Mouse (Mus musculus) thymus, postnatal 25 days (tissue): ENCODE measurements around the gene Slc27a1.
A peak's percentile ranks its signal among the peaks of the same experiment; 100 is the strongest.
"Not testable (repeated sequence)": the region's sequence is repeated elsewhere in the genome, so short reads cannot be mapped to it uniquely, and the experiment has no call there.

Experiments used
- DNase-seq: peaks from one replicate; pipeline ENCODE4 v3.0.0; 2022

The Slc27a1 gene

DNA sequence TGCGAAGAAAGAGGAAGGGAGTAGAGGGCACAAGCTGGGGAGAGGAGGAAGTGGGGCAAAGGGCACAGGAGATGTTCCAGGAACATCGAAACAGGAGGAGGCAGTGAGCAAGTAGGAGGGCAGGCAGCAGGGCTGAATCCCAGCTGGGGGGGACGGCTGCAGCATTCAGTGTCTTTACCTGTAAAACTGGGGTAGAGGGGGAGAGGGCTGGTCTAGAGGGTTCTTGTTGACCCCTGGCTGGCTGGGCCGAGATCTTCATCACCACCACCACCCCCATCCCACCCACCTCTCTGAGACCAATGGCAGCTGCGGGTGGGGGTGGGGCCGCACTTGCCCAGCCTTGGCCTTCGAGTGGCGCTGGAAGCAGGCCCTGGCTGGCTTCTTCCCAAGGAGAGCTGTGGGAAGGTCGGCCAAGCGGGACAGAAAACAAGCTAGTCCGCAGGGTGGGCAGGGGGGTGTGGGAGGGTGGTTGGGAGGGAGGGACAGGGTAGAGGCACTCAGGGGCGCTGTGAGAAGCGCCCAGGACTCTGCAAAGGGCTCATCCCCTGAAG, at the start of gene Slc27a1:
Slc27a1 (plus strand) TSS at position 496 of the 551 bp plus-strand sequence.
- DNase-seq, result no peak

GRCm38 (mm10) chr8:71519037-71519825, 49.5 kb upstream of the Slc27a1 start:
- DNase-seq, result peak; percentile 54

DNA sequence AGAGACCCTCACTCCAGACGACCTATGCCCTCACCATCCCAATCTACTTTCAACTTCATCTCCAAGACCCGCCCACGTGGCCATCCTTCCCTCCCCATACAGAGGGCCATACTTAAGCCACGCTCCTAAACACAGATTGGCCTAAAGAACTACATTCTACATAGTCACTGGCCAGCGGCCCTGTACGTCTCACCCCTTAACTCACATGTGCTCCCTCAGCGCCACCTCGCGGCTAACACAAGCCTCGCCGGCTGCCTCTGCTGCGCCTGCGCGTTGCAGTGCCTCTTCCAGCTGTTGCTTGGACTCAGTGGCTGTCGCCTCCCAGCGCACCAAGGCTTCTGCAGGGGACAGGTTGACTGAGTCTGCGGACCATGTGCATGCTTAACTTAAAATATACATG, 47.0 kb upstream of the Slc27a1 start:
- DNase-seq, result peak; percentile 97

- no peak for DNase-seq
Measured at GRCm38 (mm10) chr8:71525226-71526050, 43.2 kb upstream of the Slc27a1 start, which contains the start of gene Ccdc194. Ccdc194 (minus strand) TSS chr8:71525711.

GRCm38 (mm10) chr8:71526272-71526671, 42.4 kb upstream of the Slc27a1 start:
- DNase-seq, result no peak

DNA sequence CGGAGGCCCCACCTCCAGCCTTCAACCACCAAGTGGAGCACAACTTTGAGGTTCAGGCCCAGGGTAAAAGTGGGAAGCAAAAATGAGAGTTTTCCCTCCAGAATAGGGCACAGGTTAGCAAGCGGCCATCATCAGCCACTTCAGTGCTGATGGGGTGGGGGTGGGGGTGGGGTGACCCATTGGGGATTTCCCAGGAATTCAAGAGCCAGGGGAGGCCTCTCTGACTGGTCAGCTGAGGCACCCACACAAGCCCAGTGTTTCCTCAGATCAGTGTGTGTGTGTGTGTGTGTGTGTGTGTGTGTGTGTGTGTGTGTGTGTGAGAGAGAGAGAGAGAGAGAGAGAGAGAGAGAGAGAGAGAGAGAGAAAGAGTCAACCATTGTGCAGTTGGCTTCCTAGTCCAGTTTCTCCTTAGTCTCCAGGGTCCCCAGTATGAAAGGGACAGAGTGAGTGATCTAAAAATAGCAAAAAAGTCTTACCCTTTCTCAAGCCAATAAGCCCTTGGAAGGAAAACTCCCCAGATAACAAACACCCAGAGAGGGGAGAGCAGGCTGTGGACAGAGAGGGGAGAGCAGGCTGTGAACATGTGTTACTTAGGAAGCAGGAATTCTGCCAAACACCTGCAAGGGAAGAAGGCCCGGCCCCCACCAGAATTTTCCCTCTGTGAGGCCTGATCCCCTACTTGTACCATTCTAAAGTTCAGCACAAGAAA, 41.4 kb upstream of the Slc27a1 start:
- DNase-seq, result no peak

GRCm38 (mm10) chr8:71528362-71529073, 40.2 kb upstream of the Slc27a1 start:
- DNase-seq, result peak; percentile 64

DNA sequence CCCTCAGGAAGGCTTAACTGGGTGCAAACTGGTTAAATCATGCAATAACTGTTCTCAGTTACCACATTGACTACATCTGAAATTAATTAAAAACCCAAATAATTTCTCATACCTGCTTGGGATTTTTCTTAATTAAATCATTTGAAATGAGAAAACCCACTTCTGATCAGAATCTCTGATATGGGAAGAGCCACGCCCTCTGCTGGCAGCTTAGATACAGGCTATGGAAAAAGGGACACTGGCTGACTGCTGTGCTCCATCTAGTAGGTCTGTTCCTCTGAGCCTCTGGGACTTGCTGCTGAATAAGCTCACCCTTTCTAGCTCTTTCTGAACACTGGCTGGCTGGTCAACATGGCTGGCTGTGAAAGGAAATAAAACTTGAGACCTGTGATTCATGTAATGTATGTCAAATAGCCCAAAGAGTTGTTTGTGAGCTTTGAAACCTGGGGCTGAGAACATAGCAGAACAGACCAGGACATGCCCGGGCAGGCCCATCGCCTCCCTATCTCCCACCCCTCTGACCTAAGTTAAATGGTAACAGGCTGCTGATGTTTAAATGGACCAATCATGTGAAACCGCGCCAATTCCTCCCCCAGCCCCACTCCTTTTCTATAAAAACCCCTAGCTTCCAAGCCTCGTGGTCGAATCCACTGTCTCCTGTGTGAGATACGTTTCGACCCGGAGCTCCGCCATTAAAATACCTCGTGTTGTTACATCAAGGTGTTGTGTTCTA, 37.8 kb upstream of the Slc27a1 start:
- not testable (repeated sequence) for DNase-seq

- DNase-seq, result no peak
Measured at GRCm38 (mm10) chr8:71534263-71534810, 34.3 kb upstream of the Slc27a1 start.

DNA sequence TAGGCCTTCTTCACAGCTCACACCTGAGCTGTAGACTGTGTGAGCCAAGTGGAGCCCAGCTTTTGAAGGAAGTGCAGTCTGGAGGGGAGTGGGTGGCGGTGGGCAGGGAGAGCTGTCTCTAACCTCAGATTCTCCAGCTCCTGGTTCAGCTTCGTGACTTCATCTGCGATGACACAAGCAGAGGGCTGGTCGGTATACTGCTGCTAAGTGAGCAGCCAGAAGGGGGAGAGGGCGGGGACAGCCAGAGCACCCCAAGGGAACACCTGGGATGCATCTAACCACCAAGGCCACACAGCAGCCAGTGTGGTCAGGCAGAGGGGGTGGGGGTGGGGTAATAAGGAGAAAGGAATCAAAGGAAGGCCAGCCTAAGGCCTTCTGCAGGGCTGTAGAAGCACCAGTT, 33.0 kb upstream of the Slc27a1 start:
- DNase-seq, result peak; percentile 71

GRCm38 (mm10) chr8:71537028-71537867, 31.4 kb upstream of the Slc27a1 start, which contains the start of gene Bst2:
Bst2 (minus strand) TSS chr8:71537456.
- peak; percentile 91 for DNase-seq

GRCm38 (mm10) chr8:71542632-71543343, 25.9 kb upstream of the Slc27a1 start, which contains the start of gene Mvb12a:
Mvb12a (plus strand) TSS chr8:71542922.
- peak; percentile 93 for DNase-seq

DNA sequence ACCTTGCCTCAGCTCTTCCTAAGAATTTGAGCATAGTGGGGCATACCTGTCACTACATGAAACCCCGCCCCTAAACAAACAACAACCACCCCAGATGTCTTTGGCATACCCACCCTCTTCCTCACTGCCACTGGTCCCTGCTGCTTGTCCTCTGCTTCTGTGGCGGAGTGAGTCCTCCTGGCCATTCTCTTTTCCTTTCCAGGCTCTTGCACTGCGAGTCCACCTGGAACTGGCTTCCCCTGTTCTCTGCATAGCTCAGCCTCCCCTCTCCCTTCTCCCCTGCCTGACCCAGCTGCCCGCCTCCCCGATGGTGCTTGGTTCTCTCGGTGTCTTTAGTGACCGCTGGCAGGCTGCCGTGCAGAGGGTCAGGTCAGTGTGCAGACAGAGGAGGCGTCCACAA, 24.9 kb upstream of the Slc27a1 start:
- no peak for DNase-seq

GRCm38 (mm10) chr8:71545053-71545452, 23.6 kb upstream of the Slc27a1 start:
- no peak for DNase-seq

GRCm38 (mm10) chr8:71547590-71547989, 21.1 kb upstream of the Slc27a1 start:
- peak; percentile 73 for DNase-seq

DNA sequence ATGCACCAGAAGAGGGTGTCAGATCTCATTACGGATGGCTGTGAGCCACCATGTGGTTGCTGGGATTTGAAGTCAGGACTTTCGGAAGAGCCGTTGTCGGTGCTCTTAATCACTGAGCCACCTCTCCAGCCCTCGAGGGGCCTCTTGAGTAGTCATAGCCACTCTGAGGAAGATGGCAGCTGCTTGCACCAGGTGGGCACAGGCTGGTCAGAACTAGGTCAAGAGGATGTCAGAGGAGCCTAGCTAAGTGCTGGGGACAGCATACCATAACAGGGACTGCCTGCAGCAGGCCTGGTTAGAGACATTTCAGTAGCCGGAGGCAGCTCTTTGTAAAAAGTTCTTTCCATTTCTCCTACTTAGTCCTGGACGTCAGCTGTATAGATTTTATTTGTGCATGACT, 17.9 kb upstream of the Slc27a1 start:
- peak; percentile 46 for DNase-seq

- no peak for DNase-seq
Measured at GRCm38 (mm10) chr8:71552770-71553169, 15.9 kb upstream of the Slc27a1 start.

- no peak for DNase-seq
Measured at GRCm38 (mm10) chr8:71554001-71554400, 14.7 kb upstream of the Slc27a1 start.

- no peak for DNase-seq
Measured at GRCm38 (mm10) chr8:71554644-71555043, 14.0 kb upstream of the Slc27a1 start.
